Mouse (Mus musculus) intestine, embryonic 16.5 days (tissue): ENCODE measurements around the gene Sppl3. TPM values are rescaled to one million over a fixed set of nuclear protein-coding genes. Genes with fewer than 3 reads are reported as not detected.
A peak's percentile ranks its signal among the peaks of the same experiment; 100 is the strongest.

Experiments
- ATAC-seq: fragments of 200-750 bp; cut with Nextera tagmentation; 2 replicates; pipeline ENCODE4 v1.8.0; 2017; ENCODE audit warnings: moderate TSS enrichment, moderate library complexity
- H3K27ac ChIP-seq: fragments of 300-500 bp; sonication (generic); 2 replicates; pipeline ENCODE4 v1.5.1; 2014; ENCODE audit warnings: mild to moderate bottlenecking, low read length
- H3K27me3 ChIP-seq: fragments of 300-500 bp; sonication (generic); replicated peaks from 2 replicates; pipeline ENCODE4 v1.6.1; 2014; ENCODE audit warnings: low read length, control low read depth, mixed read lengths; ENCODE audit not compliant: control insufficient read depth, insufficient read depth
- H3K36me3 ChIP-seq: fragments of 300-500 bp; sonication (generic); 2 replicates; pipeline ENCODE4 v1.6.1; 2014; ENCODE audit warnings: low read length, control low read depth; ENCODE audit not compliant: control insufficient read depth, insufficient read depth
- H3K4me1 ChIP-seq: fragments of 300-500 bp; sonication (generic); 2 replicates; pipeline ENCODE4 v1.6.1; 2014; ENCODE audit warnings: low read length, control low read depth, mixed read lengths; ENCODE audit not compliant: control insufficient read depth, insufficient read depth
- H3K4me2 ChIP-seq: fragments of 300-500 bp; sonication (generic); 2 replicates; pipeline ENCODE4 v1.6.1; 2014; ENCODE audit warnings: low read depth, low read length, control low read depth
- H3K4me3 ChIP-seq: fragments of 300-500 bp; sonication (generic); 2 replicates; pipeline ENCODE4 v1.5.1; 2014; ENCODE audit warnings: mild to moderate bottlenecking, low read length
- H3K9ac ChIP-seq: fragments of 300-500 bp; sonication (generic); 2 replicates; pipeline ENCODE4 v1.6.1; 2014; ENCODE audit warnings: low read depth, low read length
- H3K9me3 ChIP-seq: fragments of 300-500 bp; sonication (generic); 2 replicates; pipeline ENCODE4 v1.6.1; 2016; ENCODE audit warnings: low read length, control low read depth; ENCODE audit not compliant: control insufficient read depth
- WGBS: fragments of 180-500 bp; shearing (Covaris S2); extraction: QIAGEN DNeasy Blood & Tissue Kit; methylation state at CpG from one replicate; pipeline ENCODE4 v1.1.7; 2014; 5-methylcytosine and 5-hydroxymethylcytosine counted together
- polyA plus RNA-seq: library from polyadenylated mRNA; unstranded; fragments of >200 nt; fragmentation: Nextera tagmentation; extraction: Ambion mirVana; gene quantifications from 2 replicates; pipeline ENCODE4 v1.2.1, GENCODE M21; 2015

The Sppl3 gene
- polyA plus RNA-seq, 1 experiment from 2014 or later, result 8.6 TPM

DNA sequence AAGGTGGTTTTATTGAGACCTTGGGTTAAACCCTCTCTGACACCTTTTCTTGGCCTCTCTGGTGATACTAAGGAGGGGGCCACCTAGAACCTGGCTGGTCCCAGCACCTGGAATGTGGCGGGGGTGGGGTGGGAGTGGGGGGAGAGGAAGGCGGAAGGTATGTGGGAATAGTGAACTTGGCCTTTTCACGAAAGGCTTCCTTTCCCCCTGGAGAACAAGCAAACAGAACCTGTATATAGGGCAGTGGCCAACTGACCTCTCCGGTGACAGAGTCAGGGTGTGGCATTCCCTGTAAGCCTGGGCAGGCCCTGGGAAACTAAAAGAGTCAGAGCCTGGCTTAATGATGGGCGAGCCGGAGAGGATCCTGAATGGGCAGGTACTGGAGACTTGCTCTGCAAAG, 1.8 kb upstream of the Sppl3 start:
- no peak overlapping the region for H3K9ac ChIP-seq
- no peak overlapping the region for H3K4me2 ChIP-seq
- no peak overlapping the region for H3K4me3 ChIP-seq
- no peaks in the 10 kb centered on the region for H3K9me3 ChIP-seq
- H3K27me3 ChIP-seq, result no peaks in the 10 kb centered on the region
- no peak for ATAC-seq
- H3K36me3 ChIP-seq, result no peaks in the 10 kb centered on the region
- no peak overlapping the region for H3K27ac ChIP-seq
- H3K4me1 ChIP-seq, result peaks cover 15% of the 10 kb centered on the region
- WGBS, result 77% methylated on average over 6 of the region's 6 CpGs

DNA sequence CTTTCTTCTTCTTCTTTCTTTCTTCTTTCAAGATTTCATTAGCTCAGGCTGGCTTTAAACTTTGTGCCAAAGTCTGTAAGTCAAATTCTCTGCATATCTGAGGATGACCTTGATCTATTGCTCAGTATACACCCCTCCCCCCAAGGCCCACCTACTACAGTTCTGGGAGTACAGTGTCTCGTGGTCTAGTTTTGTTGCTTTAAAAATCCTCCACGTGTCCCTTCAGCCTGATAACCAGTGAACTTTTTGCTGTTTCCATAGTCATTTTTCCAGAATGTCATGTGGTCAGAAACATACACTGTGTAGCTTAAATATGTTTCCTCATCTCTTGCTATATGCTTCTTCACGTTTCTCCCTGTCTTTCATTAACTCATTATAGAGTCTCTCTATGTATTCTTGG, 976 bp upstream of the Sppl3 start:
- Histone ChIP-seq H3K4me3 (no peak overlapping the region), H3K9me3 (no peaks in the 10 kb centered on the region), H3K36me3 (no peaks in the 10 kb centered on the region), H3K4me2 (0 out of 2 replicates have a peak overlapping the region, but pooled peaks have one; percentile 91), H3K9ac (no peak overlapping the region), H3K27ac (no peak overlapping the region), H3K27me3 (no peaks in the 10 kb centered on the region), H3K4me1 (peaks cover 19% of the 10 kb centered on the region)
- whole genome bisulfite sequencing, result 42% methylated on average over 3 of the region's 3 CpGs
- ATAC-seq, result no peak

DNA sequence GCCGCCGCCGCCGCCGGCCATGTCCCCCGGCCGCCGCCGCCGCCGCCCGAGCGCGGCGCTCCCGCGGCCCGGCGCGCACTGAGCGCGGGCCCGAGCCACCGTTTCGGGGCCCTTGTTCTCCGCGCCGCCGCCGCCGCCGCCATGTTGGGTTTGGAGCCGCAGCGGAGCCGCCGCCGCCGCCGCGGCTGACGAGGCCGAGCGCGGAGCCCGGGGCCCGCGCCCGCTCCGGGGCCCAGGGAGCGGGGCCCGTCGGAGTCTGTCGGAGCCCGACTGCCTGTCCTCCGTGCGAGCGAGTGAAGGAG, 231 bp downstream of the Sppl3 start:
- Histone ChIP-seq H3K4me3 (peak overlapping the region; percentile 99), H3K9me3 (no peaks in the 10 kb centered on the region), H3K4me1 (peaks cover 19% of the 10 kb centered on the region), H3K4me2 (0 out of 2 replicates have a peak overlapping the region, but pooled peaks have one; percentile 89), H3K27me3 (no peaks in the 10 kb centered on the region), H3K9ac (peak overlapping the region; percentile 99), H3K36me3 (no peaks in the 10 kb centered on the region), H3K27ac (peak overlapping the region; percentile 89)
- ATAC-seq, result peak; percentile 50
- WGBS, result 0% methylated on average over 17 of the region's 57 CpGs

DNA sequence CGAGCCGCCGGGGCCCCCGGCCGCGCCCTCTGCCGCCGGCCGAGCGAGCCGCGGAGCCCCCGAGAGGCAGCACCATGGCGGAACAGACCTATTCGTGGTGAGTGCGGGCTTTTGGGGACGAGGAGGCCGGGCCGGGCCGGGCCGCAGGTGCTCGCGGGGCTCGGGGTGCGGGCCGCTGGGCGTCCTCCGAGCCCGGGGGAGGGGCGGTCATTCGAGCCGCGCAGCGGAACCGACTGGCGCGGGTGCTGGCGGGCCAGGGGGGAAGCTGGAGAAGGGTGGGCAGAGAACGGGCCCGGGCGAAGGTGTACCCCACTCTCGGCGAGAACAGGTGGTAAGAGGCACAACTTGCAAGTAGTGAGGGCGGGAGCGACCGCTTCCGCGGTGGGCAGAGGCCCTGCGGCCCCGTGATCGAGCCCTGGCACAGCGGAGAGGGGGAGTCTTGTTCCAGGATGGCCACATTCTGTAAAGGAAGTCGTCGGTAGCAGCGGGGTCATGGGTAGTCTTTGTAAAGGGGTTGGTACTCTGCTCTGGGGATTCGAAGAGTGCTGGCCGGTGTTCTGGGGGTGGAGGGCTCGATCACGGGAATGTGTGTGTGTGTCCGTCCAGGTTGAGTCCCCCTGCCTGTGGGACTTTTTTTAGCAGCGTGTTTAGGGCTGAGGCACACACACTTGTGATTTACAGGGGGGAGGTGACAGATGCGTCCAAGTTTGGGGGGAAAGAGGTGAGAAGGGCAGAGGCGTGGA, 753 bp downstream of the Sppl3 start:
- H3K4me2 ChIP-seq, result peak overlapping the region; percentile 89
- peak; percentile 36 for ATAC-seq
- peaks cover 21% of the 10 kb centered on the region for H3K4me1 ChIP-seq
- H3K9me3 ChIP-seq, result no peaks in the 10 kb centered on the region
- peak overlapping the region; percentile 99 for H3K4me3 ChIP-seq
- WGBS, result under 1% methylated on average over 62 of the region's 63 CpGs
- H3K27me3 ChIP-seq, result no peaks in the 10 kb centered on the region
- H3K27ac ChIP-seq, result peak overlapping the region; percentile 89
- no peaks in the 10 kb centered on the region for H3K36me3 ChIP-seq
- peak overlapping the region; percentile 99 for H3K9ac ChIP-seq

DNA sequence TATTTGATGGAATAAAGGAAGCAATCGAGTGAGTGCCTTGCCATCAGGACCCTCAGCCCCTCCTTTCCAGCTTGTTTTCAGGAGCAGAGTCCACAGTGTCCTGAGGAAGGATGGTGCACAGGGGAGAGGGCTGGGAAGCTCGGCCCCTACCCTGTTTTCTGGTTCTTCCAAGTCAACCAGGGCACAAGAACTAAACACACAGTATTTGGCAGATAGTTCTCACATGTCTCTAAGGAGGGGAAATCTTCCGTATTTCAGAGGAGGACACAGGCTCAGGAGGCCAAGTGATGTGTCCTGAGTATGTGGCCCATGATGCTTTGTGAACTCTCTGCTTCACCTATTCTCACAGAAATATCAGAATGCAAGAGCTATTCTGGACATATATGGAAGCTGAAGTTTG, 2.5 kb downstream of the Sppl3 start:
- no peak overlapping the region; the same call in 1 of the 2 replicates for H3K4me3 ChIP-seq
- H3K36me3 ChIP-seq, result no peaks in the 10 kb centered on the region
- no peak for ATAC-seq
- peaks cover 31% of the 10 kb centered on the region for H3K4me1 ChIP-seq
- H3K9ac ChIP-seq, result no peak overlapping the region
- 0 out of 2 replicates have a peak overlapping the region, but pooled peaks have one; percentile 89 for H3K4me2 ChIP-seq
- H3K27ac ChIP-seq, result no peak overlapping the region
- H3K27me3 ChIP-seq, result no peaks in the 10 kb centered on the region
- H3K9me3 ChIP-seq, result no peaks in the 10 kb centered on the region
- WGBS, result 62% methylated on average over 3 of the region's 3 CpGs

DNA sequence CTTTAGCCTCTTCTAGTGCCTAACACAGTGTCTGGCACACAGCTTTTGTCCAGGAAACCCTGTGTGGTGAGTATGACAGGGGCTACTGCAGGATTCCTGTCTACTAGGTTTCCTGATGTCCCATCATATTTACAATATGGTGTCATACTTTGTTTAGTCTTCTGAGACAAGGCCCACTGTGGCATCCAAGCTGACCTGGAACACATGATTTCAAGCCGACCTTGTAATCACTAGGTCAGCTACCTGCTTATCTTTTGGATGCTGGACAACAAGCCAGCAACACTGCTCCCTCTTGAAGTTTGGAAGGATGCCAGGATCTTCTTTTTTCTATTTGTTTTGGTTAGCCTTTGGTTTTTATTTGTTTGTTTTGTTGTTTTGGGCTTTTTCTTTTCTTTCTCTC, 3.6 kb downstream of the Sppl3 start:
- Histone ChIP-seq H3K27ac (no peak overlapping the region), H3K27me3 (no peaks in the 10 kb centered on the region), H3K9me3 (no peaks in the 10 kb centered on the region), H3K4me3 (no peak overlapping the region), H3K9ac (no peak overlapping the region), H3K4me2 (no peak overlapping the region), H3K4me1 (peaks cover 35% of the 10 kb centered on the region), H3K36me3 (no peaks in the 10 kb centered on the region)
- no peak for ATAC-seq
- 25% methylated on average over 1 of the region's 1 CpGs for WGBS

DNA sequence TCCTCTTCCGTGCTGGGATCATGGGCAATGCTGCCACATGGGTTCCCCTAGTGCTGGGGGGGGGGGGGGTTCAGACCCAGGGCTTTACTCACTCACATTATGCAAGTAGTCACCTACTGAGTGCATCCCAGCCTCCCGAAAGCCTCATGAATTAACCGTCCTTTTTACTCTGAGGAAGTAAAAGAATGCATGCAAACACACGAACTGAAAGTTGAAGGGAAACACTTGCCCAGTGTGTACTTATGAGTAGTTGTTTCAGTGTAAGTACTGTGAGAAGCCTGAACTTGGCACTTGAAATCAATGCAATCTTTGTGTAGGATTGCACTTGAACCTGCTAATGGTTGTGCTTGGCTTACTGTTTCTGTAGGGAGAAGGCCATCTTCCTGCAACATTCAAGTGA, 4.2 kb downstream of the Sppl3 start:
- WGBS, result 52% methylated on average over 4 of the region's 4 CpGs
- peaks cover 34% of the 10 kb centered on the region for H3K4me1 ChIP-seq
- H3K9ac ChIP-seq, result no peak overlapping the region
- no peak overlapping the region for H3K4me3 ChIP-seq
- H3K4me2 ChIP-seq, result no peak overlapping the region
- no peaks in the 10 kb centered on the region for H3K36me3 ChIP-seq
- H3K27me3 ChIP-seq, result no peaks in the 10 kb centered on the region
- H3K27ac ChIP-seq, result no peak overlapping the region
- no peak for ATAC-seq
- no peaks in the 10 kb centered on the region for H3K9me3 ChIP-seq

DNA sequence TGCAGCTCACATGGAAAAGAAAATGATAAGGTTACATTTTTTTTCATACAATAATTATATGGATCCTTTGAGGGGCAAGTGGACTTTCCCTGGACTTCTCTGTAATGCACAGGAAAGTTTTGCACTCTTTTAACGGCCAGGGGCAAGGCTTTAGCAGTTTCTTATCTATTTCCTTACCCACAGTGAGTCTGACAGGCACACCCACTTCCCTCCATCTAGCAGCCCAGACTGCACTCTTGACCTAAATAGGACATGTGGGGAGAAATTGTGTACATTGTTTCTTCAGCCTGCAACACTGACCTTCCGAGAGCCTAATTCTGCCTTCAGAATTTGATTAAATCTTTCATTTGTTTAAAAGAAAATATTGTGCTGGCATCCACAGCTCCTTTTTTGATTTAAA, 7.3 kb downstream of the Sppl3 start:
- Histone ChIP-seq H3K4me1 (peaks cover 25% of the 10 kb centered on the region), H3K27ac (no peak overlapping the region), H3K9ac (no peak overlapping the region), H3K4me3 (no peak overlapping the region), H3K4me2 (no peak overlapping the region; the same call in 1 of the 2 replicates), H3K27me3 (no peaks in the 10 kb centered on the region), H3K9me3 (no peaks in the 10 kb centered on the region), H3K36me3 (no peaks in the 10 kb centered on the region)
- ATAC-seq, result peak; percentile 70
- 13% methylated on average over 2 of the region's 2 CpGs for WGBS

DNA sequence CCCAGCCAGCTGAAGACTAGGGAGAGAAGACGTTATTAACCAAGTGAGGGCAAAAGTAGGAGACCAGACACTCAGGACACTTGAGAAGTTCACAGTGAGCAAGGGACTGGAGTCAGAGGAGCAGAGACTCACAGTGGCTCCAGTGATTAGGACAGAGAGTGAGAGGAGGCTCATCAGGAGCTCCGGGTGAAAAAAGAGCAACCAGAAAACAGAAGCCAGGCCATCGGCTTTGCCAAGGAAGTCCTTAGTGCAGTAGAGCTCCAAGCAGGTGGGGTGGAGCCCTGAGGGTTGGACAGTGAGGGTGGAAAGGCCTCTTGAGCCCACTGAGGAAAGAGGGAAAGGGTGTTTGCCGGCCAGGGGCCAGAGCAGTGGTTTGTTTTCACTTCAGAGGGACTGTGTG, 7.9 kb downstream of the Sppl3 start:
- 41% methylated on average over 4 of the region's 4 CpGs for whole genome bisulfite sequencing
- H3K27me3 ChIP-seq, result no peaks in the 10 kb centered on the region
- H3K4me1 ChIP-seq, result peaks cover 22% of the 10 kb centered on the region
- 0 out of 2 replicates have a peak, but pooled peaks have one; percentile 16 for ATAC-seq
- no peak overlapping the region for H3K9ac ChIP-seq
- H3K27ac ChIP-seq, result peak overlapping the region; percentile 61
- H3K4me2 ChIP-seq, result 0 out of 2 replicates have a peak overlapping the region, but pooled peaks have one; percentile 2
- no peaks in the 10 kb centered on the region for H3K36me3 ChIP-seq
- H3K9me3 ChIP-seq, result no peaks in the 10 kb centered on the region
- no peak overlapping the region for H3K4me3 ChIP-seq

DNA sequence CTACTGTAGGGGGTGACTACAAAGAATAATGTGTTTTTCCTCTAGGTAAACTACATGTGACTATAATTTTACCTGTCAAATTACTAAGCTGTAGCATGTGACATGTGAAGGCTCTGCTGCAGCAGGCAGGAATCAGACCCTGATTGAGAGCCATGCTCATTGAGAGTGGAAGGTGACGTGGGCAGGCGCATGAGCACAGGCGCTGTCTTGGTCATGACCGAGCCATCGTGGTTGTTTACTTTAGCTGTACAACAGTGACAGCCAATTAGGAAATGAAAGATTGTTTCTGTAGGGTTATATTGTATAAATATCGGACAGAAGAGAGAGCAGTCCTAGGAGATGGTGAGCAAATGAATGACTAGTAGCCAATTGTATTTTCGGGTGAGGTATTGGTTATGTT, 11.1 kb downstream of the Sppl3 start:
- Histone ChIP-seq H3K36me3 (no peaks in the 10 kb centered on the region), H3K9me3 (no peaks in the 10 kb centered on the region), H3K4me3 (no peak overlapping the region), H3K4me1 (peaks cover 14% of the 10 kb centered on the region), H3K4me2 (no peak overlapping the region), H3K27me3 (no peaks in the 10 kb centered on the region), H3K27ac (no peak overlapping the region), H3K9ac (no peak overlapping the region)
- WGBS, result 67% methylated on average over 7 of the region's 7 CpGs
- ATAC-seq, result no peak
